Mouse (Mus musculus) forebrain, postnatal 0 days (tissue): ENCODE results near the gene Clmp. TPM values are rescaled to one million over a fixed set of nuclear protein-coding genes. Genes with fewer than 3 reads are reported as not detected.
"Not testable (repeated sequence)": the region's sequence is repeated elsewhere in the genome, so short reads cannot be mapped to it uniquely, and the experiment has no call there.

Experiments used
- ATAC-seq: fragments of 200-750 bp; cut with Nextera tagmentation; 2 replicates; pipeline ENCODE4 v1.8.0; 2017; ENCODE audit warnings: mild to moderate bottlenecking, moderate library complexity
- DNase-seq: peaks from one replicate; pipeline ENCODE4 v3.0.0-alpha.2; 2015
- H3K27ac ChIP-seq: fragments of 300-500 bp; sonication (generic); 2 replicates; pipeline ENCODE4 v1.5.1; 2014; ENCODE audit warnings: low read depth, mild to moderate bottlenecking, antibody characterized with exemption, low read length, moderate library complexity, mixed read lengths
- H3K27me3 ChIP-seq: fragments of 300-500 bp; sonication (generic); 2 replicates; pipeline ENCODE4 v1.6.1; 2014; ENCODE audit warnings: mild to moderate bottlenecking, low read length, mixed read lengths; ENCODE audit not compliant: insufficient read depth
- H3K36me3 ChIP-seq: fragments of 300-500 bp; sonication (generic); 2 replicates; pipeline ENCODE4 v1.6.1; 2014; ENCODE audit warnings: mild to moderate bottlenecking, moderate library complexity; ENCODE audit not compliant: insufficient read depth
- H3K4me1 ChIP-seq: fragments of 300-500 bp; sonication (generic); 2 replicates; pipeline ENCODE4 v1.6.1; 2014; ENCODE audit warnings: antibody characterized with exemption; ENCODE audit not compliant: insufficient read depth
- H3K4me2 ChIP-seq: fragments of 300-500 bp; sonication (generic); 2 replicates; pipeline ENCODE4 v1.6.1; 2014; ENCODE audit warnings: low read depth, mild to moderate bottlenecking, moderate library complexity
- H3K4me3 ChIP-seq: fragments of 300-500 bp; sonication (generic); 2 replicates; pipeline ENCODE4 v1.5.1; 2014; ENCODE audit warnings: low read depth, low read length, mixed read lengths
- H3K9ac ChIP-seq: fragments of 300-500 bp; sonication (generic); 2 replicates; pipeline ENCODE4 v1.6.1; 2014; ENCODE audit warnings: mild to moderate bottlenecking
- H3K9me3 ChIP-seq: fragments of 300-500 bp; sonication (generic); 2 replicates; pipeline ENCODE4 v1.6.1; 2016; ENCODE audit warnings: low read length
- CTCF ChIP-seq: sonication (generic); IDR thresholded peaks from 2 replicates; pipeline ENCODE4 v1.5.1; 2016; ENCODE audit warnings: antibody characterized with exemption, control low read depth, low read depth
- WGBS: fragments of 180-500 bp; shearing (Covaris S2); extraction: QIAGEN DNeasy Blood & Tissue Kit; methylation state at CpG from one replicate; pipeline ENCODE4 v1.1.7; 2014; 5-methylcytosine and 5-hydroxymethylcytosine counted together
- polyA plus RNA-seq: library from polyadenylated mRNA; unstranded; fragments of >200 nt; fragmentation: Nextera tagmentation; extraction: Ambion mirVana; gene quantifications from 2 replicates; pipeline ENCODE4 v1.2.1, GENCODE M21; 2015
- total RNA-seq: library from RNA; depleted of rRNA; stranded (reverse); fragments of >200 nt; gene quantifications from 2 replicates; pipeline ENCODE4 v1.2.3, GENCODE M21; 2014

Gene Clmp
- total and polyA plus RNA-seq, 2 experiments from 2014 or later: 53.5 to 75.4 TPM

- Histone ChIP-seq H3K9me3 (no peaks in the 10 kb centered on the region), H3K4me3 (no peak overlapping the region), H3K27ac (peak overlapping the region; percentile 74), H3K4me1 (peaks cover 6% of the 10 kb centered on the region; the same call in 1 of the 2 replicates), H3K9ac (no peak overlapping the region), H3K36me3 (peaks cover 6% of the 10 kb centered on the region; the same call in 1 of the 2 replicates), H3K27me3 (no peaks in the 10 kb centered on the region), H3K4me2 (no peak overlapping the region)
- DNase-seq (no peak), ATAC-seq (peak; percentile 17; the same call in 1 of the 2 replicates)
- TF ChIP-seq CTCF: no peak
- 13% methylated on average over 13 of the region's 13 CpGs for WGBS
Observed at GRCm38 (mm10) chr9:40783641-40784373, 98.0 kb downstream of the Clmp start.

GRCm38 (mm10) chr9:40784374-40784967, 98.7 kb downstream of the Clmp start:
- peak overlapping the region; percentile 74 for H3K27ac ChIP-seq
- no peaks in the 10 kb centered on the region for H3K27me3 ChIP-seq
- ATAC-seq (peak; percentile 88), DNase-seq (peak; percentile 77)
- H3K9me3 ChIP-seq: no peaks in the 10 kb centered on the region
- peaks cover 6% of the 10 kb centered on the region; the same call in 1 of the 2 replicates for H3K36me3 ChIP-seq
- 0 out of 2 replicates have a peak overlapping the region, but pooled peaks have one; percentile 6 for H3K4me2 ChIP-seq
- TF ChIP-seq CTCF: no peak
- WGBS: 8% methylated on average over 9 of the region's 9 CpGs
- peaks cover 6% of the 10 kb centered on the region; the same call in 1 of the 2 replicates for H3K4me1 ChIP-seq
- peak overlapping the region; percentile 7; the same call in 1 of the 2 replicates for H3K9ac ChIP-seq
- no peak overlapping the region for H3K4me3 ChIP-seq

GRCm38 (mm10) chr9:40785452-40785851, 99.7 kb downstream of the Clmp start:
- H3K27me3 ChIP-seq: no peaks in the 10 kb centered on the region
- no peak overlapping the region for H3K27ac ChIP-seq
- 51% methylated on average over 6 of the region's 6 CpGs for WGBS
- H3K36me3 ChIP-seq: peaks cover 6% of the 10 kb centered on the region; the same call in 1 of the 2 replicates
- H3K4me3 ChIP-seq: no peak overlapping the region
- no peak overlapping the region for H3K4me2 ChIP-seq
- H3K9ac ChIP-seq: no peak overlapping the region
- no peak for TF ChIP-seq CTCF
- ATAC-seq: no peak
- H3K4me1 ChIP-seq: peaks cover 6% of the 10 kb centered on the region; the same call in 1 of the 2 replicates
- no peaks in the 10 kb centered on the region for H3K9me3 ChIP-seq
- DNase-seq: no peak

GRCm38 (mm10) chr9:40786820-40787219, 101.1 kb downstream of the Clmp start:
- not testable (repeated sequence) for H3K4me3 ChIP-seq, DNase-seq, ATAC-seq, H3K4me2 ChIP-seq, H3K4me1 ChIP-seq, H3K27ac ChIP-seq, H3K9me3 ChIP-seq, H3K36me3 ChIP-seq, H3K9ac ChIP-seq, H3K27me3 ChIP-seq
- WGBS: 97% methylated on average over 6 of the region's 6 CpGs

GRCm38 (mm10) chr9:40791864-40792633, 106.3 kb downstream of the Clmp start:
- WGBS: 67% methylated on average over 6 of the region's 6 CpGs
- H3K27me3 ChIP-seq: no peaks in the 10 kb centered on the region
- ATAC-seq: no peak

GRCm38 (mm10) chr9:40793581-40793980, 107.8 kb downstream of the Clmp start:
- no peak for TF ChIP-seq CTCF
- no peaks in the 10 kb centered on the region for H3K36me3 ChIP-seq
- ATAC-seq: no peak
- H3K4me2 ChIP-seq: no peak overlapping the region
- no peak for DNase-seq
- H3K27me3 ChIP-seq: no peaks in the 10 kb centered on the region
- H3K9ac ChIP-seq: no peak overlapping the region
- H3K4me1 ChIP-seq: no peaks in the 10 kb centered on the region
- no peak overlapping the region for H3K27ac ChIP-seq
- H3K4me3 ChIP-seq: no peak overlapping the region
- 96% methylated on average over 5 of the region's 5 CpGs for WGBS
- no peaks in the 10 kb centered on the region for H3K9me3 ChIP-seq

More at GRCm38 (mm10) chr9:40791864-40792633, 106.3 kb downstream of the Clmp start:
- Histone ChIP-seq H3K9me3 (no peaks in the 10 kb centered on the region), H3K4me2 (no peak overlapping the region), H3K27ac (no peak overlapping the region), H3K36me3 (no peaks in the 10 kb centered on the region), H3K4me3 (no peak overlapping the region), H3K9ac (no peak overlapping the region), H3K4me1 (no peaks in the 10 kb centered on the region)
- TF ChIP-seq CTCF: no peak
- DNase-seq: no peak
